Mouse (Mus musculus): Measurements from ENCODE around the gene Rnasek.

Rnasek gene

GRCm38 (mm10) chr11:70239541-70240279, at the start of gene Rnasek, which contains the start of gene Gm21988:
TSS of gene Rnasek (minus strand) at chr11:70239842.
TSS of gene Gm21988 (minus strand) at chr11:70239830.
- peak; percentile 79 for DNase-seq (ENCODE audit: low spot score)

DNA sequence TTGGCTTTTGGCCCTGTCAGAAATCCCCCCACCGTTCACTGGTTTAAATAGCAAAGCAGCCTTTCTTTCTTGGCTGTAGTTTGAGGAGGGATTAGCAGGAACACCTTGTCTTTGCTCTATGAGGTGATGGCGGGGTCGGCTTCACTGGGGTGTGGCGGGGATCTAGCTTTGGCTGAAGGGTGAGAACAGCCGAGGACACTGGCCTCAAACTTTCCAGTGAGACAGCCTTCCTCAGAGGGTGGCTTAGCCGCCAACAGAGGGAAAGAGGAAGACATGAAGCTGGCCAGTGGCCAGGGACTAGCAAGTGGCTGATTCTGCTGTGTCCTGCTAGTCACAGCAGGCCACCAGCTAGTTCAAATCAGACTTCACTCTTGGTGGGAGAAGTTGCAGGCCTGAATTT, 49.6 kb upstream of the Rnasek start:
- no peak for DNase-seq (ENCODE audit: low spot score)

- DNase-seq (ENCODE audit: low spot score) = no peak
Measured at GRCm38 (mm10) chr11:70288102-70288501, 48.5 kb upstream of the Rnasek start.

DNA sequence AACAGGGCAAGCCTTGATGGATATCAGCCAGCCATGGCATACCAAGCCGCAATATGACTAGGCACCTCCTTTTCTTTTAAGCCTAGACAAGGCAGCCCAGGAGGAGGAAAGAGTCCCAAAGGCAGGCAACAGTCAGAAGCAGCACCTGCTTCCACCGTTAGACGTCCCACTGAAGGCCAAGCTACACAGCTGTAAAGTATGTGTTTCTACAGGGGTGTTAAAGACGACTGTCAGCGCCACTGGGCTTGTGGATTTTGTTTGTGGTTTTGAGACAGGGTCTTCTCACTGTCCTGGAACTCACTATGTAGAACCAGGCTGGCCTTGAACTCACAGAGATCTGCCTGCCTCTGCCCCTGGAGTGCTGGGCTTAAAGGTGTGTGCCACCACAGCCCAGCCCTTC, 46.0 kb upstream of the Rnasek start:
- no peak for DNase-seq (ENCODE audit: low spot score)

GRCm38 (mm10) chr11:70284757-70285156, 45.1 kb upstream of the Rnasek start:
- DNase-seq (ENCODE audit: low spot score) = no peak

DNA sequence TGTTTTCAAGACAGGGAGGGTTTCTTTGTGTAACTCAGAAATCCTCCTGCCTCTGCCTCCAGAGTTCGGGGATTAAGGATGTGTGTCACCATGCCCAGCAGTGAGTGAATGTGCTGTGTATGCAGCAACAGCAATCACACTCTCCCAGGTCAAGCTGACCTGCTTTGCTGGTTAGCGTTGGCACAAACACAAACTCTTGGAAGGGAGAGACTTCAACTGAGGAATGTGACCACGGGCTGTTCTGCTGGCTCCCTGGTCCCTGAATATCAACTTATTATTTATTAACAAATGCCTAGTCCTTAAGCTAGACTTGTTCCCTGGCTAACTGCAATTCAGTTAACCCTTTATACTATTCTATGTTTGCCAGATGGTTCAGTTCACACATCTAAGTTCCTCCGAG, 44.0 kb upstream of the Rnasek start:
- no peak for DNase-seq (ENCODE audit: low spot score)

- no peak for DNase-seq (ENCODE audit: low spot score)
Measured at GRCm38 (mm10) chr11:70280441-70280840, 40.8 kb upstream of the Rnasek start.

DNA sequence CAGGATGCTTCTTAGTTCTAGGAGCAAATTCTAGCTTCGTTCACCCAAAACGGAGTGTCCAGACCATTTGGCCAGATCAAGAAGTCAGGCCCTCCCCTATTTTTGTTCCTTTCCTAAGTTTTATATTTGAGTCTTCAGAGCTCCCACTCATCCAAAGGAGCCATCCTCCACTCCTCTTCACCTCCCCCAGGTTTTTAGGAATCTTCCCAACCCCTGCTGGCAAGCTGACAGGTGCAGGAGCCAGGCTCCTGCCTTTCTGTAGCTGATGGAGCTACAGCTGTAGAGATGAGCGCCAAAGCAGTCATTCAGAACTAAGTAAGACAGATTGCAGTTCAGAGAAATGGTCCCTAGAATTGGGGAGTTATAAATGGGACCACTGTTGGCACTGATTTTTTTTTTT, 39.3 kb upstream of the Rnasek start:
- no peak for DNase-seq (ENCODE audit: low spot score)

GRCm38 (mm10) chr11:70271641-70272040, 32.0 kb upstream of the Rnasek start:
- no peak for DNase-seq (ENCODE audit: low spot score)

- no peak for DNase-seq (ENCODE audit: low spot score)
Measured at GRCm38 (mm10) chr11:70266405-70266804, 26.8 kb upstream of the Rnasek start.

- no peak for DNase-seq (ENCODE audit: low spot score)
Measured at GRCm38 (mm10) chr11:70265819-70266218, 26.2 kb upstream of the Rnasek start.

- DNase-seq (ENCODE audit: low spot score) = no peak
Measured at GRCm38 (mm10) chr11:70265252-70265651, 25.6 kb upstream of the Rnasek start.

DNA sequence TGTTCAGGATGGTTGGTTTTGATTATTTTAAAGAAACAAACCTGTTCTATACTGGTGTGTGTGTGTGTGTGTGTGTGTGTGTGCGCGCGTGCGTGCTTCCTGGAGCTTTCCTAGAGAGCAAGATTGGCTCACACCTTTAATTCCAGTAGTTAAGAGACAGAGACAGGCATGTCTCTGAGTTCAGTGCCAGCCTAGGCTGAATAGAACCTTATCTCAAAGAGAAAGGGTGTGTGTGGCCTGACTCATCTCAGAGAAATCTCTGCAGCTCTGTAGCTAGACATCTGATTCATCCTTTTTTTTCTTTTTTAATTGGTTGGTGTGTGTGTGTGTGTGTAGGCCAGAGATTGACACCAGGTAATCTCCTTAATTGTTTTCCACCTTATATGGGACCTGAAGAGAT, 19.4 kb upstream of the Rnasek start:
- DNase-seq (ENCODE audit: low spot score) = no peak

DNA sequence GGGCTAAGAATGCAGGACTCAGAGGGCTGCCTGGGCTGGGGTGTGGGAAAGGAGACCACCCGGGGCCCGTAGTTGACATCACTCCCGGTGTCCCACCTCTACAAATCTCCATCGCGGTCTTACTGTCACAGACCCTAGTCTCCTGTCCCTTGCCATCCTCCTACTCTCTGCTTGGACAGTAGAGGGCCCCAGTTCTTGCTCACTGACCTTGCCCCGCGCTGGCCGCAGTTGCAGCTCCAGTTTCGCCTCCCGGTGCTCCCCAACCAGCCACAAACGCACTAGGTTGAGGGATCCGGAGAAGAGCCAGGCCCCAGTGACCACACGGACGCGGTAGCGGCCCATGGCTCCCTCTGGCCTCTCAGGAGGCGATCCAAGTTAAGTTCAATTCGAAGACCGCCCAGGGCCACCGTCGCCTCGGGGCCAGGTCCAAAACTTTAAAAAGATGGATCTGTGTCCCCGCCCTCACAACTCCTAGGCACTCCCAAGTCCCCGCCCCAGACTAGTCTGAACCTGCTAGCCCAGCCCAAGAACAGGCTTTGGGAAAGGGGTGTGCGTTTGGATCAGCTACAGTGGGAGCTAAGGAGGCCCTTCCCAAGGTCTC, 15.4 kb upstream of the Rnasek start, which contains the start of gene Alox12:
Gene Alox12 (minus strand): TSS at position 423 of the 601 bp plus-strand sequence.
- peak; percentile 61 for DNase-seq (ENCODE audit: low spot score)

DNA sequence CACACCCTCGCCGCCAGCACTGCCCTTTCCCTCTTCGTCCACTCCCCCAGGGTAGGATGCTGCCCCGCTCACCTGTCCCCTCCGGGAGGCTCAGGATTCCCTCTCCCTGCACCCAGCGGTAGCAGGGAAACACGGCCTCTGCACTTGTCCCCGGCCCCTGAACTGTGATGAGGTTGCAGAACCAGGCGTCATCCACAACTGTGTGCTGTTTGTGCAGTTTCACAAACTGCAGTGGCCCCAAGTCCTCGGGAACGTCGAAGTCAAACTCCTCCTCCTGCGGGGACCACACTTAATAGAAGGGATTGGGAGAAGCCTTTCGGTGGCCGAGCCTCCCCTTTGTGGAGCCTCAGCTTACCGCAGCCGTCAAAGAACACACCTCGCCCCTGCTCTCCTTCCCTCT, 14.7 kb upstream of the Rnasek start:
- no peak for DNase-seq (ENCODE audit: low spot score)

- DNase-seq (ENCODE audit: low spot score) = no peak
Measured at GRCm38 (mm10) chr11:70251853-70252252, 12.2 kb upstream of the Rnasek start.

GRCm38 (mm10) chr11:70250150-70250549, 10.5 kb upstream of the Rnasek start:
- DNase-seq (ENCODE audit: low spot score) = no peak

- peak; percentile 87 for DNase-seq (ENCODE audit: low spot score)
Measured at GRCm38 (mm10) chr11:70247136-70247845, 7.6 kb upstream of the Rnasek start.

- DNase-seq (ENCODE audit: low spot score) = no peak
Measured at GRCm38 (mm10) chr11:70242591-70242990, 2.9 kb upstream of the Rnasek start.

GRCm38 (mm10) chr11:70238591-70239440, 826 bp downstream of the Rnasek start:
- DNase-seq (ENCODE audit: low spot score) = no peak

GRCm38 (mm10) chr11:70237457-70238167, 2.0 kb downstream of the Rnasek start, which contains the start of gene 0610010K14Rik:
TSS of gene 0610010K14Rik (minus strand) at chr11:70237914.
- DNase-seq (ENCODE audit: low spot score) = peak; percentile 99
